Mouse (Mus musculus): ENCODE measurements at regions not wholly inside any gene's neighbourhood (a gene's known extent, or its start where the extent isn't known, plus 50 kb on each side); places are given as distances from the start of the nearest gene placed in this dataset.

- TF ChIP-seq CTCF (IDR thresholded peaks at IDR 0.05; ENCODE audit: low read depth) (no peak), EP300 (optimal IDR thresholded peaks at IDR 0.05) (no peak)
Observed at GRCm38 (mm10) chr9:83295453-83295852, 145.5 kb downstream of the Lca5 start.

Data from stomach, postnatal 0 days (tissue).